In the genomic region with DNA sequence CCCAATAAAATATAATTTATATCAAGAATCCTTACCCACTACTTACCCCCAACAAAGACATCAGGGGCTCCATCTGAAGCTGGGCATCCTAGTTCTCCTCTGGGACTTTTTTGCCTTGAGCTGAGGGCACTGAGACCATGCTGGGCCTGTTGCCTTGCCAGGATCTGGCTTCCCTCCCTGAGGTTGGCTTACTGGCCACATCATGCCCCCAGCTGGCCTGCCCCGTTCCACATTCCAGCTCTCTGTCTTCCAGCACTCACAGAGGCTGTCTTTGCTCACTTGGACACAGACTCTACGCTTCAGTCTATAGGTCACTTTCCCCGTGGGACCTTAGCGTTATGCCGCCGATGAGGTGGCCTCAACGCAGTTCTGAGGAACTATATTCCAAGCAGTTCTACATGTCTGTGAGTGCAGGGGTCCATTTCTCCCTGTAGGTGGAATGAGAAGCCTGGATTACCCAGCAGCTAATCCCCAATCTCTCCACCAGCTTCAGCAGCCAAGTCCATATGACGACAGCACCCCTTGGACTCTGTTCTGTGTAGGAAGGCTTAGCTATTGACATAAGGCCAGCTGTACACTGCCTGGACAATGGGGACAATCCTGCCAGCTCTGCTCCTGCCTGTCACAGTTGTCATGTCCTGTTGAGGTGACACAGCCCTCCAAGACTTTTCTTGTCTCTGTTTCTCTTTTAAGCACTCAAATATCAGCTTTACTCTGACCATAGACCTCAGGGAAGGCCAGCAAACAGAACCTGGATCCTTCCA, we compare ENCODE assay signal across 10 mouse cellular contexts.
DNase-seq lines count a peak whose midpoint lies in the region; ATAC-seq and TF ChIP-seq lines count a peak whose summit lies in the region.
"Had no signal": no experiment of that assay in that cellular context is flagged by ENCODE, and none has a peak within 500 bp of the region (broad histone marks: within the 10 kb centered on the region; RNA-seq: fewer than 3 reads in every experiment).

No protein-coding gene starts in this region.

- 73% methylated on average over 8 of the region's 8 CpGs for WGBS in midbrain, embryonic 11.5 days
- WGBS in midbrain, embryonic 15.5 days = 74% methylated on average over 8 of the region's 8 CpGs
- WGBS in hindbrain, embryonic 16.5 days = 78% methylated on average over 8 of the region's 8 CpGs
- 84% methylated on average over 8 of the region's 8 CpGs for WGBS in stomach, postnatal 0 days
- WGBS in forebrain, embryonic 14.5 days = 87% methylated on average over 8 of the region's 8 CpGs

- H3K36me3 ChIP-seq in midbrain, embryonic 11.5 days (ENCODE audit: control insufficient read depth, insufficient read depth, low read length) = no peaks in the 10 kb centered on the region
- no peaks in the 10 kb centered on the region for H3K36me3 ChIP-seq in midbrain, embryonic 15.5 days (replicated peaks)
- H3K36me3 ChIP-seq in hindbrain, embryonic 16.5 days (ENCODE audit: control insufficient read depth, insufficient read depth, low read length) = no peaks in the 10 kb centered on the region
- no peaks in the 10 kb centered on the region for H3K36me3 ChIP-seq in stomach, postnatal 0 days (ENCODE audit: control insufficient read depth, insufficient read depth, low read length)
- H3K36me3 ChIP-seq in forebrain, embryonic 14.5 days (ENCODE audit: control insufficient read depth, insufficient read depth, low read length) = no peaks in the 10 kb centered on the region
- H3K36me3 ChIP-seq: G1E had no signal

- no peak overlapping the region for H3K4me2 ChIP-seq in midbrain, embryonic 11.5 days
- no peak overlapping the region for H3K4me2 ChIP-seq in midbrain, embryonic 15.5 days
- H3K4me2 ChIP-seq in hindbrain, embryonic 16.5 days (ENCODE audit: low read length) = no peak overlapping the region
- H3K4me2 ChIP-seq in stomach, postnatal 0 days (replicated peaks; ENCODE audit: low read depth) = no peak overlapping the region
- H3K4me2 ChIP-seq in forebrain, embryonic 14.5 days (ENCODE audit: low read length) = no peak overlapping the region

- H3K4me3 ChIP-seq in midbrain, embryonic 11.5 days (ENCODE audit: low read depth, low read length) = no peak overlapping the region
- H3K4me3 ChIP-seq in midbrain, embryonic 15.5 days = no peak overlapping the region
- H3K4me3 ChIP-seq in hindbrain, embryonic 16.5 days (ENCODE audit: low read length) = no peak overlapping the region
- H3K4me3 ChIP-seq in stomach, postnatal 0 days (ENCODE audit: low read depth, low read length) = no peak overlapping the region
- no peak overlapping the region for H3K4me3 ChIP-seq in forebrain, embryonic 14.5 days (ENCODE audit: low read depth, low read length)

- no peak for DNase-seq in midbrain, embryonic 11.5 days (ENCODE audit: low spot score, missing footprints)
- DNase-seq in gastrocnemius, postnatal 14 days = peak; percentile 38
- DNase-seq in stomach, postnatal 0 days (ENCODE audit: low spot score) = peak; percentile 26
- DNase-seq in kidney, adult 9 months = no peak
- DNase-seq in forebrain, embryonic 14.5 days (ENCODE audit: low spot score) = no peak
- DNase-seq: lung, postnatal 10 days; thymus, postnatal 4 days had no signal

- no peaks in the 10 kb centered on the region for H3K9me3 ChIP-seq in midbrain, embryonic 11.5 days (ENCODE audit: control insufficient read depth, low read length)
- no peaks in the 10 kb centered on the region for H3K9me3 ChIP-seq in midbrain, embryonic 15.5 days
- no peaks in the 10 kb centered on the region for H3K9me3 ChIP-seq in hindbrain, embryonic 16.5 days (ENCODE audit: control insufficient read depth, low read length)
- no peaks in the 10 kb centered on the region for H3K9me3 ChIP-seq in stomach, postnatal 0 days (ENCODE audit: control insufficient read depth, low read length)
- H3K9me3 ChIP-seq in forebrain, embryonic 14.5 days (replicated peaks; ENCODE audit: control insufficient read depth, low read length) = no peaks in the 10 kb centered on the region
- H3K9me3 ChIP-seq: G1E had no signal

- no peak overlapping the region for H3K9ac ChIP-seq in midbrain, embryonic 11.5 days (ENCODE audit: low read length)
- no peak overlapping the region for H3K9ac ChIP-seq in midbrain, embryonic 15.5 days
- H3K9ac ChIP-seq in hindbrain, embryonic 16.5 days (ENCODE audit: low read depth, low read length) = no peak overlapping the region
- no peak overlapping the region for H3K9ac ChIP-seq in stomach, postnatal 0 days (ENCODE audit: low read length)
- no peak overlapping the region for H3K9ac ChIP-seq in forebrain, embryonic 14.5 days (ENCODE audit: low read length)

- TF ChIP-seq CTCF in stomach, postnatal 0 days (IDR thresholded peaks at IDR 0.05; ENCODE audit: low read depth) = no peak

- TF ChIP-seq EP300 in stomach, postnatal 0 days (optimal IDR thresholded peaks at IDR 0.05) = no peak

- H3K27ac ChIP-seq in midbrain, embryonic 11.5 days (ENCODE audit: low read depth, low read length) = no peak overlapping the region
- H3K27ac ChIP-seq in midbrain, embryonic 15.5 days = no peak overlapping the region
- no peak overlapping the region for H3K27ac ChIP-seq in hindbrain, embryonic 16.5 days (ENCODE audit: low read depth, low read length)
- H3K27ac ChIP-seq in stomach, postnatal 0 days (replicated peaks) = no peak overlapping the region
- H3K27ac ChIP-seq in forebrain, embryonic 14.5 days (ENCODE audit: low read depth, low read length) = no peak overlapping the region

- H3K27me3 ChIP-seq in midbrain, embryonic 11.5 days (ENCODE audit: control insufficient read depth, insufficient read depth, low read length) = peaks cover 24% of the 10 kb centered on the region
- H3K27me3 ChIP-seq in midbrain, embryonic 15.5 days (replicated peaks) = no peaks in the 10 kb centered on the region
- H3K27me3 ChIP-seq in hindbrain, embryonic 16.5 days (replicated peaks; ENCODE audit: control insufficient read depth, insufficient read depth, low read length) = no peaks in the 10 kb centered on the region
- H3K27me3 ChIP-seq in stomach, postnatal 0 days (ENCODE audit: control insufficient read depth, insufficient read depth, low read length) = no peaks in the 10 kb centered on the region
- H3K27me3 ChIP-seq in forebrain, embryonic 14.5 days (replicated peaks; ENCODE audit: control insufficient read depth, insufficient read depth, low read length) = no peaks in the 10 kb centered on the region

- H3K4me1 ChIP-seq in midbrain, embryonic 11.5 days (ENCODE audit: control insufficient read depth, insufficient read depth, low read length) = peaks cover 6% of the 10 kb centered on the region; the same call in 1 of the 2 replicates
- 0 out of 2 replicates have a peak, but pooled peaks cover 3% of the 10 kb centered on the region for H3K4me1 ChIP-seq in midbrain, embryonic 15.5 days
- no peaks in the 10 kb centered on the region for H3K4me1 ChIP-seq in hindbrain, embryonic 16.5 days (ENCODE audit: control insufficient read depth, insufficient read depth, low read depth, low read length)
- H3K4me1 ChIP-seq in stomach, postnatal 0 days (replicated peaks; ENCODE audit: control insufficient read depth, insufficient read depth) = no peaks in the 10 kb centered on the region
- H3K4me1 ChIP-seq in forebrain, embryonic 14.5 days (ENCODE audit: control insufficient read depth, insufficient read depth, low read length) = no peaks in the 10 kb centered on the region

- peak; percentile 72 for ATAC-seq in midbrain, embryonic 11.5 days (ENCODE audit: low FRiP score)
- no peak for ATAC-seq in midbrain, embryonic 15.5 days (replicated peaks)
- peak; percentile 64; the same call in 1 of the 2 replicates for ATAC-seq in hindbrain, embryonic 16.5 days
- 0 out of 2 replicates have a peak, but pooled peaks have one; percentile 65 for ATAC-seq in stomach, postnatal 0 days (ENCODE audit: low FRiP score, low TSS enrichment)
- no peak for ATAC-seq in forebrain, embryonic 14.5 days

- intact Hi-C loops in gastrocnemius, postnatal 14 days (cut with DNase I; ENCODE audit: low total_unique reads) = no loop called here

Comparison
In these comparisons a context has a peak if more than half of its experiments do, and no peak if none do; other contexts are left out.
1. ATAC-seq: peak in midbrain, embryonic 11.5 days (single experiment), hindbrain, embryonic 16.5 days (single experiment) and stomach, postnatal 0 days (single experiment); none in midbrain, embryonic 15.5 days (single experiment) and forebrain, embryonic 14.5 days (single experiment).
2. DNase-seq: peak in gastrocnemius, postnatal 14 days (single experiment) and stomach, postnatal 0 days (single experiment); none in midbrain, embryonic 11.5 days (single experiment), kidney, adult 9 months (single experiment) and forebrain, embryonic 14.5 days (single experiment).